Mouse (Mus musculus): ENCODE measurements around the gene Galnt16. TPM values are rescaled to one million over a fixed set of nuclear protein-coding genes. Genes with fewer than 3 reads are reported as not detected.

Gene Galnt16
- polyA plus RNA-seq, 1 experiment from 2014 or later = 5.2 TPM

DNA sequence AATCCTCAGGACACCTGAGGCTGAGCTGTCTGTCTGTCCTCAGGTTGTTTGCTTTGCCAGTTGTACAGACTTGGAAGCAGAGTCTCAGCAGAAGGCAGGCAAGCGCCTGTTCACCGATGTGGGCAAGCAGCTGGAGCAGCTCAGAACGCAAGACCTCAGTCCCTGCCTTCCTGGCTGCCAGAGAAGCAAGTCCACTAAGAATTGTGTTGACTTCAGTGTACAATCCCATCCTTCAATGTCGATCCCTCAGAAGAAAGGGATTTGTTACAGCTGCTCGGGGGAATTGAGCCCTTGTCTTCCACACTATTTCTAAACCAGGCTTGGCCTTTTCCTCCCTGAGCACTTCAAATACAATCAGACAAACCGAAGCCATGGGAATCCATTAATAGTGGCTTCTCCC is 20.2 kb downstream of the Galnt16 start:
- WGBS = 65% methylated on average over 6 of the region's 6 CpGs
- H3K9me3 ChIP-seq = no peaks in the 10 kb centered on the region
- H3K4me3 ChIP-seq = no peak overlapping the region
- H3K27ac ChIP-seq = no peak overlapping the region
- DNase-seq (ENCODE audit: low spot score) = no peak
- H3K27me3 ChIP-seq (ENCODE audit: insufficient read depth, poor library complexity, severe bottlenecking) = peaks cover 9% of the 10 kb centered on the region
- peaks cover 12% of the 10 kb centered on the region; the same call in 1 of the 2 replicates for H3K4me1 ChIP-seq
- no peaks in the 10 kb centered on the region for H3K36me3 ChIP-seq

DNA sequence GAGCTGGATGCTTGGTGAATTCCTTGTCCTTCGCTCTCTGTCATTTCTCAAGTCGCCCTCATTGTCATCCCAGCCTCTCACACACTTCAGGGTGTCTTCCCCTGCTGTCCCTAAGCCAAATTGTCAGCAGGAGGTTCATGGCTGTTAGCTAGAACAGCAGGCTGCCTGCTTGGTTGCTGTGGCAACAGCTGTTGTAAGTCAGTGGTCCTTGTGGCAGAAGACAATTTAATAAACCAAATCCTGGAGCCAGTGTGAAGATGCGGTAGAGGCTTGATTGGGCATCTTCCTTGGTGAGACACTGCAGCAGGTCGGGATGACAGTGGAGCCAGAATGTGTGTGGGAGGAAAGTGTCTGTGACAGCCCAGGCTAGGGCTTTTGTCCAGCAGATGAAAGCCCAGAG is 27.2 kb downstream of the Galnt16 start:
- Histone ChIP-seq H3K4me3 (no peak overlapping the region), H3K27ac (no peak overlapping the region), H3K27me3 (ENCODE audit: insufficient read depth, poor library complexity, severe bottlenecking) (peaks cover 5% of the 10 kb centered on the region; the same call in 1 of the 2 replicates), H3K4me1 (no peaks in the 10 kb centered on the region), H3K36me3 (no peaks in the 10 kb centered on the region), H3K9me3 (no peaks in the 10 kb centered on the region)
- DNase-seq (ENCODE audit: low spot score) = no peak
- WGBS = 12% methylated on average over 4 of the region's 4 CpGs

DNA sequence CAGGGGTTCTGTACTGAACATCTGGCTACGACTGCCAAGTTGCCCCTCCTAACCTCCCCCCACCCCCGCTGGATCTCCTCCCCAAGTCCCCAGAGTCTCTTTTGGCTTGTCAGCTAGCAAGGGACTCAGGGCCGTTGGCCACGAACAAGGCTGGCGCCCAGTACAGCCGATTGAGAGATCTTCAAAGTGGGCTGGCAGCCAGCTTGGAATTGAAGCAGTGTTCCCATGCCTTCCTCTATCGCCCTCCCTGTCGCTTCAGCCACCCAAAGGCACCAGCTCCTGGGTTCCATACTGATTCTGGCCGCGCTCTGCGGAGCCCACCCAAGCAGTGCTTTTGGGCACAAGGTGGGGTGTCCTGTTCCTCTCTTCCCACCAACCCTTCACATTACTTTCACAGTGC is 31.6 kb downstream of the Galnt16 start:
- WGBS = 73% methylated on average over 11 of the region's 11 CpGs
- no peaks in the 10 kb centered on the region for H3K9me3 ChIP-seq
- H3K4me1 ChIP-seq = no peaks in the 10 kb centered on the region
- no peak overlapping the region for H3K4me3 ChIP-seq
- DNase-seq (ENCODE audit: low spot score) = no peak
- no peaks in the 10 kb centered on the region for H3K36me3 ChIP-seq
- peaks cover 5% of the 10 kb centered on the region; the same call in 1 of the 2 replicates for H3K27me3 ChIP-seq (ENCODE audit: insufficient read depth, poor library complexity, severe bottlenecking)
- no peak overlapping the region for H3K27ac ChIP-seq

DNA sequence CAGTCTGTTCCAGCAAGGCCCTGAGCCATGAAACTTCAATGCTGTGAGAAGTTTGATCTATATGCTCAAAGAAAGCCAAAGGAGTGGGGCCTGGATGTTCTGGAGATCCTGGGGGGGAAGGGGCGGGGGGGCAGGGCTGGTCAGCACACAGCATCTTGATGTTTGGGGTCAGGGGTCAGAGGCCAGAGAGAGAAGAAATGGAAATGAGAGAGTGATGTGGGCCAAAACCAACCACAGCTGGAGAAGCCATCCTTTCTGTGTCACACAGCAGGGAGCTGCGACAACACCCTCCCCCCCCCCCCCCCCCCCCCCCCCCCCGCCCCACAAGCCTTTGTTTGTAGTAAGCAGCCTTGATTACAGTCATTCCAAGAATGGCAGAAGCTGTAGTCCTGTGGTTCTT is 35.1 kb downstream of the Galnt16 start:
- no peaks in the 10 kb centered on the region for H3K36me3 ChIP-seq
- no peak overlapping the region for H3K27ac ChIP-seq
- peaks cover 5% of the 10 kb centered on the region; the same call in 1 of the 2 replicates for H3K4me1 ChIP-seq
- no peaks in the 10 kb centered on the region for H3K27me3 ChIP-seq (ENCODE audit: insufficient read depth, poor library complexity, severe bottlenecking)
- 48% methylated on average over 2 of the region's 3 CpGs for WGBS
- no peaks in the 10 kb centered on the region for H3K9me3 ChIP-seq
- H3K4me3 ChIP-seq = no peak overlapping the region
- no peak for DNase-seq (ENCODE audit: low spot score)

DNA sequence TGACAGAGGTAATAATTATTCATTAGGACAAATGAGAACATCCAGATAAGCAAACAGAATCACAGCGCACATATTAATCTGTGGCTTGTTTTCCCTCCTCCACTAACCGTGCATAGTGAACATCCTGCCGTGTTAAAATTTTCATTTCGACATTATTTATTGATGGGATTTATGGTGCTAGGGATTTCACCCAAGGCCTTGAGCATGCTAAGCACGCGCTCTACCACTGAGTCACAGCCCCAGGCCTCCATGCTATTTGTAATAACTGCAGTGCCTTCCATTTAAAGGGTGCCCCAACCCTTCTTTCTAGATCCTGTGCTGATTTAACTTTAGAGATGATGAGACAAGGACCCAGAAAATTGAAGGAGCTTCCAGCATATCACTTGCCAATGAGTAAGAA is 36.2 kb downstream of the Galnt16 start:
- H3K36me3 ChIP-seq = no peaks in the 10 kb centered on the region
- no peak overlapping the region for H3K4me3 ChIP-seq
- WGBS = 94% methylated on average over 6 of the region's 6 CpGs
- DNase-seq (ENCODE audit: low spot score) = no peak
- no peaks in the 10 kb centered on the region for H3K27me3 ChIP-seq (ENCODE audit: insufficient read depth, poor library complexity, severe bottlenecking)
- no peak overlapping the region for H3K27ac ChIP-seq
- peaks cover 5% of the 10 kb centered on the region; the same call in 1 of the 2 replicates for H3K4me1 ChIP-seq
- no peaks in the 10 kb centered on the region for H3K9me3 ChIP-seq

DNA sequence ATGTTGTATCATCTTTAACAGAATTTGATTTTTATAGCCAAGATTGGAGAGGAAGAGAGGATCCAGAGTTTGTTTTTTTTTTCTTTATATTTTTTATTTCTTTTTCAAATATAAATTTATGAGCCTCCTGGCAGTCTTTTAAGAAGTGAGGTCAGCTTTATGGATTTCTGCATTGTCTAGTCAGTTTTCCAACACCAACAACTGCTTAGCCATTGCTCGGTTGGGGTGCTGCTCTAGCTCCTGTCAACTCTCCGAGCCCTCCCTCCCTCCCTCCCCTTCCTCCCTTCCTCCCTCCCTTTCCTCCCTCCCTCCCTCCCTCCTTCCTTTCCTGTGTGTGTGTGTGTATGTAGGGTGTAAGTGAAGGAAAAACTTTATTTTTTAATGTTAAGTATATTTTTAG is 43.8 kb downstream of the Galnt16 start:
- Histone ChIP-seq H3K4me3 (no peak overlapping the region), H3K4me1 (peaks cover 12% of the 10 kb centered on the region; the same call in 1 of the 2 replicates), H3K27ac (no peak overlapping the region), H3K9me3 (no peaks in the 10 kb centered on the region), H3K27me3 (ENCODE audit: insufficient read depth, poor library complexity, severe bottlenecking) (no peaks in the 10 kb centered on the region), H3K36me3 (no peaks in the 10 kb centered on the region)
- no peak for DNase-seq (ENCODE audit: low spot score)
- WGBS = 36% methylated on average over 2 of the region's 2 CpGs

DNA sequence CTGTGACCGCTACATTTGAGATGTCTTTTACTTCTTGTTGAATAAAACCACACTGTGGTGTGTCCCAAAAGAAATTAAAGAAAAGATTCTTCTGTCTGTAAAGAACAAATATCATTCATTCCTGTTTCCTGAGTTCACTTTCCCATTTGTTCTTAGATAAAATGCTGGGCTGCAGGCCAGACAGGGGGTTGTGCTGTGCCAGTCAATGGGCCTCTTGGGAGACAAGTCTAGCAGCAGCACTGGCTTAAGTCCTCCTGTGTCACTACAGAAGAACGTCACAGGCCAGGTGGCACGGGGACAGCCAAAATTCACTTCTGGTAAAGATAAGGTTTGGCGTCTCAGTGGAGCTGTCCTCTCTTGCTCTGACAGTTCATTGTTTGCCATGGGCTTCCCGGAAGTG is 44.7 kb downstream of the Galnt16 start:
- 46% methylated on average over 5 of the region's 5 CpGs for WGBS

DNA sequence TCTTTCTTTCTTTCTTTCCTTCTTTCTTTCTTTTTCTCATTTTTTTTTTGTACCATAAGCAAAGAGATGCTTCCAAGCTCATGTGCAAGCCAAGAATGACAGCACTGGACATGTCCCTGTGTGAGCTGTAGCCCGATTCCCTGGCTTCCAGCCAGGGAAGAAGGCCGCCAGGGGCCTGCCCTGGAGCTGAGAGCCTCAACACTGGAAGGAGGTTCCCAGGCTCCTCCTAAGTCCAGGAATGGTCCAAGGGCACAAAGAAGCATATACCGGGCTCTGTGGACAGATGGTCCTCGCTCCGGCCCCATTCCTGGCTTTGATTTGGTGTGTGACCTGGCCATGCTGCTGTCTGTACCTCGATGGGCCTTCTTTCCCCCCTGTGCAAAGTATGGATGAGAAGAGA is 46.9 kb downstream of the Galnt16 start:
- no peak for DNase-seq (ENCODE audit: low spot score)
- 75% methylated on average over 6 of the region's 6 CpGs for WGBS
- H3K4me1 ChIP-seq = peaks cover 15% of the 10 kb centered on the region
- H3K27ac ChIP-seq = no peak overlapping the region
- H3K36me3 ChIP-seq = no peaks in the 10 kb centered on the region
- no peak overlapping the region for H3K4me3 ChIP-seq
- H3K9me3 ChIP-seq = no peaks in the 10 kb centered on the region
- H3K27me3 ChIP-seq (ENCODE audit: insufficient read depth, poor library complexity, severe bottlenecking) = no peaks in the 10 kb centered on the region

More for the DNA sequence above, 44.7 kb downstream of the Galnt16 start:
- H3K27me3 ChIP-seq (ENCODE audit: insufficient read depth, poor library complexity, severe bottlenecking) = no peaks in the 10 kb centered on the region
- H3K4me1 ChIP-seq = peaks cover 15% of the 10 kb centered on the region
- no peak overlapping the region for H3K4me3 ChIP-seq
- DNase-seq (ENCODE audit: low spot score) = no peak
- H3K27ac ChIP-seq = no peak overlapping the region
- no peaks in the 10 kb centered on the region for H3K36me3 ChIP-seq
- H3K9me3 ChIP-seq = no peaks in the 10 kb centered on the region

DNA sequence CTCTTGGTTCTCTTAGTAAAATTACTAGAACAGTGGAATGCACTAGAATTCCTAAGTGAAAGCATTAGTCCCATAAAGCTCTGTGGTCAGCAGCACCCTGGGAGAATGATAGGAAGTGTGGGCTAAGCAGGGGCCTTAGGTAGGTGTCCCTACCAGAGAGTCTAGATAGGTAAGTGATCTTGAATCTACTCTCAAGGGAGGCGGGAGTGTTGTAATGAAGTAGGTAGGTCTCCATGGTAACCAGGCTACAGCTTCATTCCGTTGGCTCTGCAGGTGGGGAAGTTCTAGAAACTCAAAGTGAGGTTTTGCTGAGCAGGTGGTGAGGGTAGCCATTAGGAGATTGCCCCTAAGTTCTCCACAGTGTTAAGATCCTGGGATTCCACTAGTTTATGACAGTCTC is 47.7 kb downstream of the Galnt16 start:
- 0 out of 2 replicates have a peak, but pooled peaks cover 4% of the 10 kb centered on the region for H3K27me3 ChIP-seq (ENCODE audit: insufficient read depth, poor library complexity, severe bottlenecking)
- no peak for DNase-seq (ENCODE audit: low spot score)
- no peak overlapping the region for H3K4me3 ChIP-seq
- no peak overlapping the region for H3K27ac ChIP-seq
- H3K36me3 ChIP-seq = no peaks in the 10 kb centered on the region
- WGBS = 74% methylated on average over 2 of the region's 2 CpGs
- H3K9me3 ChIP-seq = no peaks in the 10 kb centered on the region
- H3K4me1 ChIP-seq = peaks cover 15% of the 10 kb centered on the region

DNA sequence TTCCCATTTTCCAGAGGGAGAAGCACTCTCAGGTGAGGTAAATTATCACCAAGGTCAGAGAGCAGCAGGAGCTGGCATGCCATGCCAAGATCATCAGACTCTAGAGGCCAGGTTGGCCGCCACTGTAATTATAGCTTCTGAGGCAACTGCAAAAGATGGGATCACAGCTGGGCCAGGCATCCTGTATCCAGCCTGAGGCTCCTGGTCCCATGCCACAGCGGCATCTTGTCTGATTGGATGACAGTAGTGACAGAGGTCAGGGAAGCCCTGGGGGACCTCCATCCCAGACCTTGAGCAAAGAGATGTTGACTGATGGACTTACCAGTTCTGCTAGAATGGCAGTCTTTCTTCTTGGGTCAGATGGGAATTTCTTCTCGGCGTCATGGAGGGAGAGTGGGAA is 48.4 kb downstream of the Galnt16 start:
- no peaks in the 10 kb centered on the region for H3K36me3 ChIP-seq
- no peak overlapping the region for H3K27ac ChIP-seq
- WGBS = 65% methylated on average over 4 of the region's 4 CpGs

DNA sequence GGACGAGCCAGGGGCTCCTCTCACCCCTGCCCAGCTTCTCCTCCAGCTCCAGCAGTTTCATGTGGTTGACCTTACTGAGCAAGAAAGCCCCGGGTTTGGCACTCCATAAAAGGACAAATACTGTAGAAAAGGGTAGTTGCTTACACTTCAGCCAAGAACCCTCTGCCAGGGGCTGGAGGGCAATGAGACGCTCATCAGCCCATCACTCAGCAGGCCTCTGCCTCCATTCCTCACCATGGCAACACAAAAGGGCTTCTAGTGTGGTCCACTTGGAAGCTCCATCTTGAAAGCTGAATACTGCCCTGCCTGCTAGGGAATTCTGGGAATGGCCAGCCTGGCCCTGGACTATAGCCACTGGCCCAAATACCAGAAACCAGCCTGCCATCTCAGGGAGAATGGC is 49.3 kb downstream of the Galnt16 start:
- Histone ChIP-seq H3K36me3 (no peaks in the 10 kb centered on the region), H3K27ac (no peak overlapping the region), H3K9me3 (no peaks in the 10 kb centered on the region), H3K4me1 (peaks cover 14% of the 10 kb centered on the region), H3K27me3 (ENCODE audit: insufficient read depth, poor library complexity, severe bottlenecking) (0 out of 2 replicates have a peak, but pooled peaks cover 4% of the 10 kb centered on the region), H3K4me3 (no peak overlapping the region)
- WGBS = 32% methylated on average over 3 of the region's 3 CpGs
- no peak for DNase-seq (ENCODE audit: low spot score)

More for the DNA sequence above, 48.4 kb downstream of the Galnt16 start:
- Histone ChIP-seq H3K27me3 (ENCODE audit: insufficient read depth, poor library complexity, severe bottlenecking) (0 out of 2 replicates have a peak, but pooled peaks cover 4% of the 10 kb centered on the region), H3K4me3 (no peak overlapping the region), H3K9me3 (no peaks in the 10 kb centered on the region), H3K4me1 (peaks cover 15% of the 10 kb centered on the region)
- no peak for DNase-seq (ENCODE audit: low spot score)

DNA sequence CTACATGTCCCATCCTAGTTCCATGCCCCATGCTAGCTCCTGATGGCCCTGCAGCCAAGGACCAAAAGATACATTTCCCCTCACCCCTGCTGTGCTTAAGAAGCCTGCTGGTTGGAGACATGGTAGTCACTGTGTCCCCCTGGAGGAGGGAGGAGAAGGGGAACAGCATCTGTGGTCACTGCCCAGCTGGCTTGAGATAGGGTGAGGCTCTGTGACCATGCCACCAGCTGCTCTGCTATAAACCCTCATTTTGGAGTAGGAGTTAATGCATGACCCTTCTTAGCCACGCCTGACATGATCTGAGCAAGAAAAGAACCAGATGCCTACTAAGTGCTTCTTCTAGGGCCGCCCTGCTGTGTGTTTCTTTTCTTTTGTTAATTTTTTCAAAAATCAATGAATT is 51.5 kb downstream of the Galnt16 start:
- Histone ChIP-seq H3K4me3 (no peak overlapping the region), H3K36me3 (no peaks in the 10 kb centered on the region), H3K9me3 (no peaks in the 10 kb centered on the region), H3K27ac (no peak overlapping the region), H3K4me1 (peaks cover 22% of the 10 kb centered on the region), H3K27me3 (ENCODE audit: insufficient read depth, poor library complexity, severe bottlenecking) (0 out of 2 replicates have a peak, but pooled peaks cover 4% of the 10 kb centered on the region)
- DNase-seq (ENCODE audit: low spot score) = no peak
- WGBS = 80% methylated on average over 2 of the region's 2 CpGs

DNA sequence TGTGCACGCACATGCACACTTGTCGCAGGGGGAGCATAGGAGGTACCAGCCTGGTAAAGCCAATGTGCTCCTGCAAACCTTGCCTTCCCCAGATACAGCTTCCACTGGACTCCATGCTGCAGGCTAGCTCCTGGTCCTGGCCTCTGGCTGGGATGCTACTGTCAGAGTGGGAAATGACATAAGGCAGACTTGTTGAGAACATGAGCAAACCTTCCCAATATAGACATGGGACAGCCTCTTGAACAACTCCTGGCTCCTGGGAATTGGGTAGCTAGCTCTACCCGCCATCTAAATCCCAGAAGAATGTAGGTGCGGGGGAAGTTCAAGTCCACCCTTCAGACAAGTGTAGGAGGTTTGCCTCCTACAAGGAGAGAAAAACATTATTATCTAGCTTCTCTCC is 56.2 kb downstream of the Galnt16 start:
- no peaks in the 10 kb centered on the region for H3K9me3 ChIP-seq
- H3K4me1 ChIP-seq = peaks cover 32% of the 10 kb centered on the region
- H3K27ac ChIP-seq = peak overlapping the region; percentile 73
- no peak for DNase-seq (ENCODE audit: low spot score)
- no peaks in the 10 kb centered on the region for H3K36me3 ChIP-seq
- H3K4me3 ChIP-seq = peak overlapping the region; percentile 37
- WGBS = 62% methylated on average over 4 of the region's 4 CpGs
- H3K27me3 ChIP-seq (ENCODE audit: insufficient read depth, poor library complexity, severe bottlenecking) = 0 out of 2 replicates have a peak, but pooled peaks cover 4% of the 10 kb centered on the region

DNA sequence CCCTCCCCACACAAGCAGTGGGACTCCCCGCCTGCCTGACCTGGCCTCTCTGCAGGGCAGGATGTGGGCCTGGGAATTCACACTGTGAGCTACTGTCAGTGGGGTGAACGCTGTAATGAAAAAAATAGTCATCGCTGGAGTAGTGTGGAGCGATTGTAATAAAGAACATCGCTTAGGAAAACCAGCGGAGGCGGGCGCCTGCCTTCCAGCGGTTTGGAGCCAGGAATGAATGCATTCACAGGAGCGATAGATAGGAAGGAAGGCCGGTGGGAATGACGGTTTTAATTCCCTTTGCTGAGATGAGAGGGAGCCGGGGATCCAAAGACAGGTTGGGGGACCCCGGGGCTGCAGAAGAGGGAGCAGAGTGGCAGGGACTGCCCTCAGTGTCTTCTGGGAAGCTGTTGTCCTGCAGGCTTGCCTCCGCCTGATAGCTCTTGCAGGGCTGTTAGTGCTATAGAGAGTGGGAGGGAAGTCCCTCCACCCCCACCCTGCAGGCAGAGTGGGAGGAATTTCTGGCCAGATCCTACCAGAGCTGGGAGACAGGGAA is 56.8 kb downstream of the Galnt16 start:
- 0 out of 2 replicates have a peak, but pooled peaks cover 4% of the 10 kb centered on the region for H3K27me3 ChIP-seq (ENCODE audit: insufficient read depth, poor library complexity, severe bottlenecking)
- H3K4me3 ChIP-seq = peak overlapping the region; percentile 37
- 13% methylated on average over 15 of the region's 15 CpGs for WGBS
- no peak for DNase-seq (ENCODE audit: low spot score)
- H3K36me3 ChIP-seq = no peaks in the 10 kb centered on the region
- no peaks in the 10 kb centered on the region for H3K9me3 ChIP-seq
- H3K4me1 ChIP-seq = peaks cover 32% of the 10 kb centered on the region
- peak overlapping the region; percentile 73 for H3K27ac ChIP-seq

Data from heart, embryonic 10.5 days (tissue).